Mouse (Mus musculus) megakaryocyte, embryonic 14.5 days (primary cell): ENCODE measurements at regions not wholly inside any gene's neighbourhood (a gene's known extent, or its start where the extent isn't known, plus 50 kb on each side); places are given as distances from the start of the nearest gene placed in this dataset.

Experiments
- H3K27me3 ChIP-seq: replicated peaks from 2 replicates; pipeline ENCODE3; 2012; ENCODE audit warnings: inconsistent platforms
- H3K36me3 ChIP-seq: replicated peaks from 2 replicates; pipeline ENCODE3; 2012; ENCODE audit warnings: low read length, inconsistent platforms, mixed read lengths
- H3K4me1 ChIP-seq: 2 replicates; pipeline ENCODE4 v1.6.1; 2012; ENCODE audit warnings: inconsistent platforms
- H3K4me3 ChIP-seq: replicated peaks from 2 replicates; pipeline ENCODE3; 2012; ENCODE audit warnings: moderate library complexity, mild to moderate bottlenecking, inconsistent platforms
- H3K9me3 ChIP-seq: 2 replicates; pipeline ENCODE4 v1.6.1; 2012; ENCODE audit warnings: inconsistent platforms
- FLI1 ChIP-seq: IDR thresholded peaks from 2 replicates; pipeline ENCODE4 v1.6.1; 2012; ENCODE audit warnings: low read length, inconsistent platforms, mixed read lengths
- GATA1 ChIP-seq: IDR thresholded peaks from 3 replicates; pipeline ENCODE4 v1.6.1; 2012; ENCODE audit warnings: mixed read lengths, low read length, inconsistent platforms, borderline replicate concordance

DNA sequence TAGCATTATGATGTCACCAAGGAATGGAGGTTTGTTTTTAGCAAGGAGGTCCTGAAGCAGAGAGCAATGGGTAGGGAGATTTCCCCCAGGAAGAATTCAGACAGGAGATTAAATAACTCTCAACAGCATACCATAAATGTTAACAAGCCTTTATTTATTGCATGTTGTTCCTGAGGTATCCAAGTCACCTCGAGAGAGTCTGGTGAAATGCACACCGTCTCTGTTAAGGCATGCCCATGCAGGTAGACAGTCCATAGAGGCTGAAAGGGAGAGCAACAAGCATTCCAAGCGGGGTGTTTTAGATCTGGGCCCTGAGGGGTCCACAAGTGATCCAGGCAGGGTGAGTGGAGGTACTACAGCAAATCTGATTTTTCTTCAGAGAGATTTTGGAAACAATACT, 305.9 kb upstream of the Pbx1 start:
- Histone ChIP-seq H3K4me1 (no peaks in the 10 kb centered on the region), H3K4me3 (no peak overlapping the region), H3K27me3 (no peaks in the 10 kb centered on the region), H3K36me3 (no peaks in the 10 kb centered on the region), H3K9me3 (no peaks in the 10 kb centered on the region)
- TF ChIP-seq FLI1 (no peak), GATA1 (no peak)

DNA sequence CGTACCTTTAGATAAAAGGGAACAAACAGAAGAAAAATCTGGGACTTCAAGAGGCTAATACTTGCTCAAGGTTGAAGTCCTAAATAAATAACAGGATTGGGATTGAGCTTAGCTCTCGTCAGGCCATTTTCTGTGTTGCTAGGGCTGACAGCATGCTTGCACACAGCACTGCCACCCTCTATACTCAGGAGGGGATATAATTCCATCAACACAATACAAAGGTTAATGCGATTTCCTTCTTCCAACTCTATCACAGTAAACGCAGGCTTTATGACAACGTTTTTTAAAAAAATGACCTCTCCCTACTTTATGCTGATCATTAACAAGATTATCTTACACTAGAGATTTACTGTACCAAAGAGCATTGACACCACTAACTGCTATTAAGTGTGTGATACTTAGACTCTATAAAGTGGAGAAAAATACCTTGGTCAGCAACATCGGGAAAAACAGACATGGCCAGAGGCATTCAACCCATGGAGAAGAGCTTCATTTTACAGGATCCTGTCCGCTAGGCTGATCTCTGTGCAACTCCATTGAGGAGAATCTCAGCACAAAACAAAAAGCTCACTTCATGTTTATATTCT, 305.3 kb upstream of the Pbx1 start:
- TF ChIP-seq GATA1 (no peak), FLI1 (no peak)
- H3K4me1 ChIP-seq: no peaks in the 10 kb centered on the region
- no peaks in the 10 kb centered on the region for H3K36me3 ChIP-seq
- H3K9me3 ChIP-seq: no peaks in the 10 kb centered on the region
- H3K27me3 ChIP-seq: no peaks in the 10 kb centered on the region
- no peak overlapping the region for H3K4me3 ChIP-seq

DNA sequence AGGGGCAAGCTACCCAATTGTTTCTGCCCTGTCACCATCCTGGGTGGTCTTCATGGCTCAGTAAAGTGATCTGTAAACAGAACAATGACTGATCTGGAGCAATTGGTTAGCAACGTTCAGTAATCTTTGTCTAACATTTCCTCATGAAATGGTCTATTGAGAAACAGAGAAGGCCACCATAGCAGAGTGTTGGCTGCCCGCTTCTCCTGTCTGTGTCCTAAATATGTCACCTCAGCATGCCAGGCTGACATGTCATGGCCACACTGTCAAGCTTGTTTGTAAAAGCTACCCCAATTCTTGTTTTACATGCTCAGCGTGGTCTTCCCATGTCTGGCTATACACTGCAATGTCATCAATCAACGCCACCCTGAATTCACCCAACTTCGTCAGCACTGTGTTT, 301.0 kb upstream of the Pbx1 start:
- Histone ChIP-seq H3K27me3 (no peaks in the 10 kb centered on the region), H3K4me3 (no peak overlapping the region), H3K36me3 (no peaks in the 10 kb centered on the region), H3K4me1 (no peaks in the 10 kb centered on the region), H3K9me3 (no peaks in the 10 kb centered on the region)
- TF ChIP-seq GATA1 (no peak), FLI1 (no peak)

DNA sequence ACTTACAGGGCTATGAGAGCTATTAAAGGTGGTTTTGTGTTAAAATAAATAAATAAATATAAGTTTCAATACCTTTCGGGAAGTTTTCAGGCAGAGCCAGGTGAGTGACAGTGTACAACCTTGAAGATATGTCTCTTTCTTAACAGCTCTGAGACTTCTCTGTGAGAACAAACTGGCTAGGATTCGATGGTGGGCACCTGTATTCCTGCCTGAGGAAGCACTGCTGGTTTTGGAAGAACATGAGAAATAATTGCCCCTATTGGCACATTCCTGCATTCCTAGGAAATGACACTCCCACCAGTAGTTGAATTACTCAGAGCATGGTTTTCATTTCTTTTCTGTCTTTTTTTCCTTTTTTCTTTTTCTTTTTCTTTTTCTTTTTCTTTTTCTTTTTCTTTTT, 277.8 kb upstream of the Pbx1 start:
- TF ChIP-seq GATA1 (no peak), FLI1 (no peak)
- Histone ChIP-seq H3K36me3 (no peaks in the 10 kb centered on the region), H3K9me3 (no peaks in the 10 kb centered on the region), H3K4me1 (no peaks in the 10 kb centered on the region), H3K4me3 (no peak overlapping the region), H3K27me3 (no peaks in the 10 kb centered on the region)

DNA sequence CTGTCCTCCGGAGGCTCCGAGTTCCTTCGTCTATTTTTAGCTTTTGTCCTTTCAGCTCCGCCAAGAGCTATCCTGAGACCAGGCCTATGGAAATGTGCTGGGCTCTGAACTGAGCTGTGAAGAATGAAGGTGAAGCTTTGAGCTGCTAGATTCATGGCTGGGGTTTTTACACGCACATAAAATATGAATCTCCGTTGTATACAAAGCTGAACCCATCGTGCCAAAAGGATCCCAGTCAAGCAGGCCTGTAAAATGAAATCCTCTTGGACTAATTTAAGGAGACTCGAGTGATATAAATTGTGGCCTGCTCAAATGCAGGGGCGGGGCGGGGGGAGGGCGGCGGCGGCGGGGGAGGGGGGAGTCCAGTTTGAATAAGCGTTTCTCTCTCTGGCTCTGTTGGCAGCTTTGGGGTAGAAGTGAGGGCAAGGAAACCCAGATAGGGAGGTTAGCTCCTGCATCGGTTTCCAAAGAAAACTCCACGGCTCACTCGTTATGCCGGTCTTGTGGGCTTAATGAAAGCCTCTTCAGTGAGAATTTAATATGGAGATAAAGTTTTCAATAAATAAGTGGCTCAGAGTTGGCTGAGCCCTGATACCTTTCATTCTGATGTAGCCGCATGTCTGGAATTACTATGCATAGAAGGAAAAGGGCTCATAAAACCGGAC, 277.1 kb upstream of the Pbx1 start:
- no peaks in the 10 kb centered on the region for H3K9me3 ChIP-seq

DNA sequence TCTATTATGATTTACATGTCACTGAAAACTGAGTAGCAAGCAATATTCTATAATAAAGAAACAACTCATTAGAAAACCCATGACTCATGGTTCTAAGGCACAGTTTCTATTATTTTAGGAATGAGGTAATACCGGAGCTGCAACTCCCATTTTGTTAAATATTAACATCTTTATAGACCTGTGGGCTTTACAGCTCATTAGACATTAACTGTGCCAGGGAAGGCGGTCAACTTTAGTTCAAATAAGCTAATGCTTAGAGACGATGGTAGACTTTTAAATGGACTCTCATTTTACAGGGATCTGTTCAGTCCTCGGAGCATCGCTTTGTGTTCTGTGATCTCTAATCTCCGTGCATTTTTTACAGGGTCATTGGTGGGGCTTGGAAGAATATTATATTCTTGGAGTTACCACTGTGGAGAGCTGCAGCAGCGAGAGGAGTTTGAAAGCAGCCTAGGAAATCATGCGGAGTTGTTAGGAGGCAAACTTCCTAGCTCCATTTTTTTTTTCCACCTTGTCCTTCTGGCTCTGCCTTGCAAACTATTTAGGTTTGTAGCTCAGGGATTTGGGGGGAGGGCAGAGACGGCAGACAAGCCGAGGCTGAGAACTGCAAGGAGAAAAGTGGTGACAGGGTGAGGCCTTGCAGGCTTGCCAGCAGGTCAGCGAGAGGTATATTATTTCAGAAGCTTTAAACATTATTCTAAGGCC, 276.2 kb upstream of the Pbx1 start:
- no peaks in the 10 kb centered on the region for H3K36me3 ChIP-seq
- no peak for TF ChIP-seq GATA1
- no peak for TF ChIP-seq FLI1
- no peaks in the 10 kb centered on the region for H3K9me3 ChIP-seq
- no peaks in the 10 kb centered on the region for H3K4me1 ChIP-seq
- no peak overlapping the region for H3K4me3 ChIP-seq
- H3K27me3 ChIP-seq: no peaks in the 10 kb centered on the region

More for the DNA sequence above, 277.1 kb upstream of the Pbx1 start:
- Histone ChIP-seq H3K36me3 (no peaks in the 10 kb centered on the region), H3K4me3 (no peak overlapping the region), H3K27me3 (no peaks in the 10 kb centered on the region), H3K4me1 (no peaks in the 10 kb centered on the region)
- TF ChIP-seq GATA1 (no peak), FLI1 (no peak)

DNA sequence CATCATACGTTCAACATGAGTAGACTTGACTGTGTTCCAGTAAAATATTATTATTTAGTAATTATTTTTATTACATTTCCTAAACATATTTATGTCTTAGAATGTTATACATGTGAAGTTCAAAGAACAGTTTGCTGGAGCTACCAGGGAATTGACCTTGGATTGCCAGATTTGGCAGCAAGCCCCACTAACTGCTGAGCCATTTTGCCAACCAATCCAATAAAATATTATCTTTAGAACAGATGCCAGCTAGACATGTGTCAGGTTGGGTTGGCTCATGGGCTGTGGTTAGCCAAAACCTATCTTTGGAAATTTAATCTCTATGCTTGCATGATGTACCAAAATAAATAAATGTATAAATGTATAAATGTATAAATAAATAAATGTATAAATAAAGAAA, 265.3 kb upstream of the Pbx1 start:
- Histone ChIP-seq H3K9me3 (no peaks in the 10 kb centered on the region), H3K4me1 (no peaks in the 10 kb centered on the region), H3K4me3 (no peak overlapping the region), H3K27me3 (no peaks in the 10 kb centered on the region), H3K36me3 (no peaks in the 10 kb centered on the region)
- TF ChIP-seq FLI1 (no peak), GATA1 (no peak)

DNA sequence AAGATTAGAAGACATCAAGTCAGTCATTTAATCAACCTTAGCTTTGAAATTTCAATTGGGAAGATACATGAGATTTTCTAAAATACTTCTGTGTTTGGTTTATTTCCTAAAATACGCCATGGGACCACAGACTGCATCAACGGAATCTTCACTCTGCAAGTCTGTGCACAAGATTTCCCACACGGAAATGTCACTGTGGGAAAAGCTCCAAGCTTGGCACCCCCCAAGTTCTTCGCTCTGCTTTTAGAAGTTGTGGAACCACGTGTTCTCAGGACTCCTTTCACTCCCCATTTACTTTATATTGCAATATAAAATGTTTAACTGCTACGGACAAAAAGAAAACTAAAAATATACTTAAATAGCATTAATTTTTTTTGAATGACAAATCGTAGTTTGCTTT, 254.8 kb upstream of the Pbx1 start:
- Histone ChIP-seq H3K9me3 (0 out of 2 replicates have a peak, but pooled peaks cover 3% of the 10 kb centered on the region), H3K4me3 (no peak overlapping the region), H3K4me1 (no peaks in the 10 kb centered on the region), H3K36me3 (no peaks in the 10 kb centered on the region), H3K27me3 (no peaks in the 10 kb centered on the region)
- no peak for TF ChIP-seq GATA1
- no peak for TF ChIP-seq FLI1

DNA sequence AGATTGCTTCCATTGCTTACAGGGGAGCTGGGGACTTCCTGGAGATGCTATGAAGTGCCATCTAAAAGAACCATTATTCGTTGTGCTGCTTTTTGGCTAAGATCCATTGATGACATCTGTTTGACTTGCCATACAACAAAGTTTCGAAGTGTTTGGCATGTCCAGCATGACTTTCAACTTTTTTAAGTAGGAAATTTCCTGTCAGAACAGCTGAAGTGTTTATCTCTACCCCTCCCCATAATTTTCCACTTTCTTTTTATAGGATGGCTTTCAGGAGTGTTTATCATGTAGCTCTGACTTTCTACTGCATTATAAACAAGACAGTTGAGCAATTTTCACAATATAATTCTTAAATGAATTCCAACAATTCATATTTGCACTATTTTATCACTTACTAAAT, 253.1 kb upstream of the Pbx1 start:
- H3K4me1 ChIP-seq: no peaks in the 10 kb centered on the region
- H3K4me3 ChIP-seq: no peak overlapping the region
- TF ChIP-seq FLI1 (no peak), GATA1 (no peak)
- no peaks in the 10 kb centered on the region for H3K36me3 ChIP-seq
- H3K9me3 ChIP-seq: 0 out of 2 replicates have a peak, but pooled peaks cover 3% of the 10 kb centered on the region
- no peaks in the 10 kb centered on the region for H3K27me3 ChIP-seq
